Mouse (Mus musculus): ENCODE measurements around the gene Gm2310. TPM values are rescaled to one million over a fixed set of nuclear protein-coding genes. Genes with fewer than 3 reads are reported as not detected.
"Not testable (repeated sequence)": the region's sequence is repeated elsewhere in the genome, so short reads cannot be mapped to it uniquely, and the experiment has no call there.

The Gm2310 gene
- not detected in 2 replicates for polyA plus RNA-seq (2014; fragmentation: Nextera tagmentation; extraction: Ambion mirVana)

- not testable (repeated sequence) for H3K27ac ChIP-seq (ENCODE audit: low read length); H3K4me2 ChIP-seq (replicated peaks; ENCODE audit: low read depth, low read length); H3K4me3 ChIP-seq (ENCODE audit: low read depth, low read length); H3K36me3 ChIP-seq (ENCODE audit: control insufficient read depth, insufficient read depth, low read length); ATAC-seq (ENCODE audit: insufficient number of reproducible peaks, insufficient read depth, low FRiP score, low read depth); H3K9me3 ChIP-seq (ENCODE audit: control insufficient read depth, low read depth, low read length); H3K4me1 ChIP-seq (ENCODE audit: control insufficient read depth, insufficient read depth, low read length); H3K27me3 ChIP-seq (ENCODE audit: control insufficient read depth, insufficient read depth, low read length); H3K9ac ChIP-seq (replicated peaks; ENCODE audit: low read depth, low read length)
Measured at GRCm38 (mm10) chr15:8519853-8520252, at the start of gene Gm2310. Gene Gm2310 (minus strand): TSS chr15:8519953.

- under 1% methylated on average over 56 of the region's 61 CpGs for WGBS
- Histone ChIP-seq H3K9ac (replicated peaks; ENCODE audit: low read depth, low read length) (peak overlapping the region; percentile 22; the same call in 1 of the 2 replicates), H3K27me3 (ENCODE audit: control insufficient read depth, insufficient read depth, low read length) (no peaks in the 10 kb centered on the region), H3K4me3 (ENCODE audit: low read depth, low read length) (peak overlapping the region; percentile 53), H3K36me3 (ENCODE audit: control insufficient read depth, insufficient read depth, low read length) (no peaks in the 10 kb centered on the region), H3K9me3 (ENCODE audit: control insufficient read depth, low read depth, low read length) (no peaks in the 10 kb centered on the region), H3K4me1 (ENCODE audit: control insufficient read depth, insufficient read depth, low read length) (no peaks in the 10 kb centered on the region), H3K27ac (ENCODE audit: low read length) (peak overlapping the region; percentile 93), H3K4me2 (replicated peaks; ENCODE audit: low read depth, low read length) (peak overlapping the region; percentile 82)
- peak; percentile 90 for ATAC-seq (ENCODE audit: insufficient number of reproducible peaks, insufficient read depth, low FRiP score, low read depth)
Measured at GRCm38 (mm10) chr15:8568645-8569528, 49.1 kb upstream of the Gm2310 start.

GRCm38 (mm10) chr15:8568286-8568644, 48.5 kb upstream of the Gm2310 start:
- peak overlapping the region; percentile 82 for H3K4me2 ChIP-seq (replicated peaks; ENCODE audit: low read depth, low read length)
- peak overlapping the region; percentile 22; the same call in 1 of the 2 replicates for H3K9ac ChIP-seq (replicated peaks; ENCODE audit: low read depth, low read length)
- H3K27ac ChIP-seq (ENCODE audit: low read length), result peak overlapping the region; percentile 93
- H3K36me3 ChIP-seq (ENCODE audit: control insufficient read depth, insufficient read depth, low read length), result no peaks in the 10 kb centered on the region
- WGBS, result 6% methylated on average over 7 of the region's 7 CpGs
- no peaks in the 10 kb centered on the region for H3K9me3 ChIP-seq (ENCODE audit: control insufficient read depth, low read depth, low read length)
- H3K27me3 ChIP-seq (ENCODE audit: control insufficient read depth, insufficient read depth, low read length), result no peaks in the 10 kb centered on the region
- H3K4me3 ChIP-seq (ENCODE audit: low read depth, low read length), result peak overlapping the region; percentile 53
- H3K4me1 ChIP-seq (ENCODE audit: control insufficient read depth, insufficient read depth, low read length), result no peaks in the 10 kb centered on the region
- no peak for ATAC-seq (ENCODE audit: insufficient number of reproducible peaks, insufficient read depth, low FRiP score, low read depth)

- H3K4me3 ChIP-seq (ENCODE audit: low read depth, low read length), result no peak overlapping the region
- no peak overlapping the region for H3K4me2 ChIP-seq (replicated peaks; ENCODE audit: low read depth, low read length)
- H3K27ac ChIP-seq (ENCODE audit: low read length), result no peak overlapping the region
- no peak overlapping the region for H3K9ac ChIP-seq (replicated peaks; ENCODE audit: low read depth, low read length)
- H3K4me1 ChIP-seq (ENCODE audit: control insufficient read depth, insufficient read depth, low read length), result no peaks in the 10 kb centered on the region
- H3K36me3 ChIP-seq (ENCODE audit: control insufficient read depth, insufficient read depth, low read length), result no peaks in the 10 kb centered on the region
- H3K9me3 ChIP-seq (ENCODE audit: control insufficient read depth, low read depth, low read length), result no peaks in the 10 kb centered on the region
- no peaks in the 10 kb centered on the region for H3K27me3 ChIP-seq (ENCODE audit: control insufficient read depth, insufficient read depth, low read length)
- 59% methylated on average over 6 of the region's 6 CpGs for WGBS
- no peak for ATAC-seq (ENCODE audit: insufficient number of reproducible peaks, insufficient read depth, low FRiP score, low read depth)
Measured at GRCm38 (mm10) chr15:8565416-8565815, 45.7 kb upstream of the Gm2310 start.

GRCm38 (mm10) chr15:8564331-8564730, 44.6 kb upstream of the Gm2310 start:
- Histone ChIP-seq H3K4me1 (ENCODE audit: control insufficient read depth, insufficient read depth, low read length) (no peaks in the 10 kb centered on the region), H3K36me3 (ENCODE audit: control insufficient read depth, insufficient read depth, low read length) (no peaks in the 10 kb centered on the region), H3K27me3 (ENCODE audit: control insufficient read depth, insufficient read depth, low read length) (no peaks in the 10 kb centered on the region), H3K4me2 (replicated peaks; ENCODE audit: low read depth, low read length) (no peak overlapping the region), H3K9ac (replicated peaks; ENCODE audit: low read depth, low read length) (no peak overlapping the region), H3K4me3 (ENCODE audit: low read depth, low read length) (no peak overlapping the region), H3K9me3 (ENCODE audit: control insufficient read depth, low read depth, low read length) (no peaks in the 10 kb centered on the region), H3K27ac (ENCODE audit: low read length) (no peak overlapping the region)
- no peak for ATAC-seq (ENCODE audit: insufficient number of reproducible peaks, insufficient read depth, low FRiP score, low read depth)
- 83% methylated on average over 3 of the region's 3 CpGs for WGBS

GRCm38 (mm10) chr15:8563423-8564194, 43.9 kb upstream of the Gm2310 start:
- H3K4me3 ChIP-seq (ENCODE audit: low read depth, low read length), result no peak overlapping the region
- no peaks in the 10 kb centered on the region for H3K4me1 ChIP-seq (ENCODE audit: control insufficient read depth, insufficient read depth, low read length)
- no peaks in the 10 kb centered on the region for H3K36me3 ChIP-seq (ENCODE audit: control insufficient read depth, insufficient read depth, low read length)
- WGBS, result 70% methylated on average over 1 of the region's 1 CpGs
- no peak for ATAC-seq (ENCODE audit: insufficient number of reproducible peaks, insufficient read depth, low FRiP score, low read depth)
- H3K27ac ChIP-seq (ENCODE audit: low read length), result no peak overlapping the region
- no peaks in the 10 kb centered on the region for H3K9me3 ChIP-seq (ENCODE audit: control insufficient read depth, low read depth, low read length)
- H3K27me3 ChIP-seq (ENCODE audit: control insufficient read depth, insufficient read depth, low read length), result no peaks in the 10 kb centered on the region
- H3K9ac ChIP-seq (replicated peaks; ENCODE audit: low read depth, low read length), result no peak overlapping the region
- H3K4me2 ChIP-seq (replicated peaks; ENCODE audit: low read depth, low read length), result no peak overlapping the region

- Histone ChIP-seq H3K36me3 (ENCODE audit: control insufficient read depth, insufficient read depth, low read length) (no peaks in the 10 kb centered on the region), H3K9me3 (ENCODE audit: control insufficient read depth, low read depth, low read length) (no peaks in the 10 kb centered on the region), H3K4me3 (ENCODE audit: low read depth, low read length) (no peak overlapping the region), H3K27ac (ENCODE audit: low read length) (no peak overlapping the region), H3K4me2 (replicated peaks; ENCODE audit: low read depth, low read length) (no peak overlapping the region), H3K27me3 (ENCODE audit: control insufficient read depth, insufficient read depth, low read length) (no peaks in the 10 kb centered on the region), H3K9ac (replicated peaks; ENCODE audit: low read depth, low read length) (no peak overlapping the region), H3K4me1 (ENCODE audit: control insufficient read depth, insufficient read depth, low read length) (no peaks in the 10 kb centered on the region)
- WGBS, result 84% methylated on average over 7 of the region's 7 CpGs
- ATAC-seq (ENCODE audit: insufficient number of reproducible peaks, insufficient read depth, low FRiP score, low read depth), result no peak
Measured at GRCm38 (mm10) chr15:8562776-8563175, 43.0 kb upstream of the Gm2310 start.

- no peaks in the 10 kb centered on the region for H3K9me3 ChIP-seq (ENCODE audit: control insufficient read depth, low read depth, low read length)
- no peaks in the 10 kb centered on the region for H3K36me3 ChIP-seq (ENCODE audit: control insufficient read depth, insufficient read depth, low read length)
- 85% methylated on average over 5 of the region's 5 CpGs for WGBS
- H3K4me1 ChIP-seq (ENCODE audit: control insufficient read depth, insufficient read depth, low read length), result no peaks in the 10 kb centered on the region
- no peaks in the 10 kb centered on the region for H3K27me3 ChIP-seq (ENCODE audit: control insufficient read depth, insufficient read depth, low read length)
- no peak overlapping the region for H3K27ac ChIP-seq (ENCODE audit: low read length)
- no peak for ATAC-seq (ENCODE audit: insufficient number of reproducible peaks, insufficient read depth, low FRiP score, low read depth)
- no peak overlapping the region for H3K9ac ChIP-seq (replicated peaks; ENCODE audit: low read depth, low read length)
- H3K4me2 ChIP-seq (replicated peaks; ENCODE audit: low read depth, low read length), result no peak overlapping the region
- no peak overlapping the region for H3K4me3 ChIP-seq (ENCODE audit: low read depth, low read length)
Measured at GRCm38 (mm10) chr15:8531201-8531600, 11.4 kb upstream of the Gm2310 start.
